Mouse (Mus musculus): ENCODE measurements around the gene Papolg.
"Not testable (repeated sequence)": the region's sequence is repeated elsewhere in the genome, so short reads cannot be mapped to it uniquely, and the experiment has no call there.

The Papolg gene

DNA sequence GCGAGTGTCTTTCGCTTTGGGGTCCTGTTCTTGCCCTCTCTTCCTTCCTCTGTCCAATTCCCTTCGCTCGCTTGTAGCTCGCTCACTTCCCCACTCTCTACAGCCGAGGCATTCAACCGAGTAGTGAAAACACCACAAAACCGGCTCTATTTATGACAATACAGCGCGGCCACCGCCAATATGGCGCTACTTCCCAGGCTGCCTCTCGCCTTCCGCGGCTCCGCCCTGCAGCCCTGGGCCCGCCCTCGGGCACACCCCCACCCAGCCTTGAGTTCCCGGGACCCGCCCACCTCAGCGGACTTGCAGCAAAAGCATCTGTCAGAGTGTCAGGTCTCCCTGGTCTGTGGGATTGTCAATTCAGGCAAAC, at the start of gene Papolg:
Gene Papolg (minus strand): TSS at position 194 of the 367 bp plus-strand sequence.
- peak; percentile 93 for DNase-seq

DNA sequence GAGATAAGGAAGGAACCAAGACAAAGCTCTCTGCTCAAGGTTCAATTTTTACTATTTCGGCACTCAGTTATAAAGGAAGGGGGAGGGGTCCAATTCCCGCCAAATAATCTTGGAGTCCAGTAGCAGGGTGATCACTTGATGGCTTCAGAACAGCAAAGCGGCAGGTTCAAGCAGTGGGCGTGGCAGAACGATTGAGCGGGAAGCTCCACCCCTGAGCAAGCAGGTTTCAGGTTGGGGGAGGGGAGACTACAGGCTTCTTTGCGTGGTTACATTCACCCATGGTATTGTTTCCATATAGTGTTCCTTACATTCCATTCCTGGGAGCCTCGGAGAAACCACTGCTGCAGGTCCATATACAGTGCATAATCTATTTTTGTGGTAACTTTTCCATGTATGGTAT, 33.1 kb upstream of the Papolg start:
- peak; percentile 6 for DNase-seq

GRCm38 (mm10) chr11:23927643-23928042, 32.6 kb upstream of the Papolg start:
- no peak for DNase-seq

DNA sequence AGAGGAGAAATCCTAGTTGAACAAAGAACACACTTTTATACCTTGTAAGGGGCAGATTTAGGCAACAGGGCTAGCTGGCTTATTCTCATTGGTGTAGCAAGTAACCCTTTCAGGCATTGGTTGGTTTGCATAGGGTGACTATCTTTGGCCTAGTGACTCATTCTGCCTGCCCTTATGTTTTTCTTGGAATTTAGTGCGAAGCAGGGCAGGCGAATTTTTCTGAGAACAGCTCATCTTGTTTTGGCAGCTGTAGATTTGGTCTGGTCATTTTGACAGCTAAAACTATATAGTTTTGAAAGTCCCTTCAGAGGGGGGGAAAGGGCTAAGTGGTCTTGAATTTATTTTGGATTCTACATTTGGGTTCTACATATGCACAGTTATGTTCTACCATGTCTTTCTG, 18.8 kb upstream of the Papolg start:
- DNase-seq, result not testable (repeated sequence)

DNA sequence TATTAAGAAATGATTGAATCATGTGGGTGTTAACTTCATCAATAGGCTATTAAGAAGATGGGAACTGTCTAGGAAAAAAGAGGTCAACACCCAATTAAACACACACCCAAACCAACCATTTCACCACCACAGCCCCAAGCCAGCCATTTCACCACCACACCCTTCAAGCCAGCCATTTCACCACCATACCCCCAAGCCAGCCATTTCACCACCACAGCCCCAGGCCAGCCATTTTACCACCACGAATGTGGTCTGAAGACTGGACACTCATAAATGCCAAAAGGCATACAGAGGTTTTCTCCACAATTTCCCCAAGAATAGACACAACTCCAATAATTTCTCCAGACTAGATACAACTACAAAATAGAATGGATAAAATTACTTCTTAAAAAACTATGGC, 8.9 kb upstream of the Papolg start:
- no peak for DNase-seq

GRCm38 (mm10) chr11:23894141-23895059, 653 bp downstream of the Papolg start:
- peak; percentile 26 for DNase-seq

DNA sequence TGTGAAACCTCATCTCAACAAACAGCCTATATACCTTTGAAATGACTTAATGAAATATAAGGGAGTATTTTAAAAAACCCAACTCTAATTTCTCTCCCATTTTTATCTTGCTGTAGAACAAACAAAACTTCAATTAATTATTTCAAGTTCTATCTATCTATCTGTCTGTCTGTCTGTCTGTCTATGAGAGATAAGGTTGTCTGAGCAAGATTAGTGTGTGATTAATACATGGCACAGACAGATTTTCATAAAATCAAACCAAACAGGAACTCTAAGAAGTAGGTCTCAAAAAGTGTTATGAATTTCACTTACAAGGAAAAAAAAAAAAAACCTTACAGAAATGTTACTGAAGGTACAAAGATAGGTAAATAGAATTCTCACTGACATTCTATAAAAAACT, 1.5 kb downstream of the Papolg start:
- no peak for DNase-seq

DNA sequence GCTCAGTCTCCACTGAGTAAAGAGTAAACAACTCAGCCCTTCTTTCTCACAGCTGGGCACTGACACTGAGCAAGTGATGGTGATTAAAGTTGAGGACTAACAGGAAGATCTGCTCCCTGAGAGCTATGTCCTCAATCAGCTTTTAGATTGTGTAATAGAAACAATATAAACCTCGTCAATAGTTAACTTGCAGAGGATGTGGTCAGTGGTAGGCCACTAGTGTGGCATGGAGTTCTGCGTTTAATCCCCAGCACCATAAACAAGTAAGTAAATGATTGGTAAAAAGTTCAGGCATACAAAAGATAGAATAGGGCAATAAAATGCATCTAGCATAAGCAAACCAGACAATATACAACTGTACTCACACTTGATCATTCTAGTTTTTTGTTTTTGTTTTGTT, 30.7 kb downstream of the Papolg start:
- DNase-seq, result no peak

DNA sequence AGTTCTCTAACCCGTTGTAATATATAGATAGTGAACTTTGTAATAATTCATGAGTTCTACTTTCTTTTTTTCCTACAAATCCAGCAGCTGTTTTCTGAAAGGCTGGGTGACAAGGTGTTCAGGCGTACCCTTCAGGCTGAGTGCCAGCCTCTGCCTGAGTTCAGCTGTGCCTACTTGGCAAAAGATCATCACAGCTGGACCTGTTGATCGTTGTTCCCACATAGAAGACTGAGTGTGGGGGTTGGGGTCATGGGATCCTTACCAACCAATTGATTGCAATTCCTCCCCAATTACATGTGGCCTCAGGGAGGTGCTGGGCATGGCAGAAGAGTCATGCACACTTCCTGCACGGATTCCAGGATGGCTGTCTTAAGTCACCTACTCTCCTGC, 38.3 kb downstream of the Papolg start:
- DNase-seq, result no peak

DNA sequence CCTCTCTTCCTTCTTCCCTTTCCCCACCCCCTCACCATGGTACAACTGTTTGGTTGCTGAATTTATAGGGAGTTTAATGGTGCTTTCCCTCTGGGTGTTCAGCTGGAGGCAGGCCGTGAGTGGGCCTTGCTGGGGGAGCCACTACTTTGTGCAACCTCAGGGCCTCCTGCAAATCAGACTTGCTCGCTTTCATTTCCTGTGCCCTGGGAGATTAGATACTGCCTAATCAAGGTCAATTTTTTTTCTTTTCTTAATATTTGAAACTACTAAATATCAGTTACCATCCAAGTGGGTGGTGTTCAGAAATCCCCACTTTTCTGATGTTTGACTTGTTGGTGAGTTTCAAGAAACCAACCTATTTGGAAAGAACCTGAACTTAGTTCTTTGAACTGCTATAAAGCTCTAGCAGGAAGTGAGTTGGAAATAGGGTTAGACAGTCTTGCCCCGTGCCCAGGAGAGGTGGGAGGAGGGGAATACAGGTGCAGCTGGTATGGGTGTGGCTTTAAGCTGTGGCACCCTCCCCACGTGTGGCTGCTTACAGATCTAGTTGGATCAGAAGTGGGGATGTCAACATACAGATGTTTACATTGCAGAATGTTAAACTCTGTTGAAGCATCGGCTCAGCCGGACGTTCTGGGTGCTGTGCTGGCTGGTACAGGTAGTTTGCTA, 38.9 kb downstream of the Papolg start:
- DNase-seq, result no peak

DNA sequence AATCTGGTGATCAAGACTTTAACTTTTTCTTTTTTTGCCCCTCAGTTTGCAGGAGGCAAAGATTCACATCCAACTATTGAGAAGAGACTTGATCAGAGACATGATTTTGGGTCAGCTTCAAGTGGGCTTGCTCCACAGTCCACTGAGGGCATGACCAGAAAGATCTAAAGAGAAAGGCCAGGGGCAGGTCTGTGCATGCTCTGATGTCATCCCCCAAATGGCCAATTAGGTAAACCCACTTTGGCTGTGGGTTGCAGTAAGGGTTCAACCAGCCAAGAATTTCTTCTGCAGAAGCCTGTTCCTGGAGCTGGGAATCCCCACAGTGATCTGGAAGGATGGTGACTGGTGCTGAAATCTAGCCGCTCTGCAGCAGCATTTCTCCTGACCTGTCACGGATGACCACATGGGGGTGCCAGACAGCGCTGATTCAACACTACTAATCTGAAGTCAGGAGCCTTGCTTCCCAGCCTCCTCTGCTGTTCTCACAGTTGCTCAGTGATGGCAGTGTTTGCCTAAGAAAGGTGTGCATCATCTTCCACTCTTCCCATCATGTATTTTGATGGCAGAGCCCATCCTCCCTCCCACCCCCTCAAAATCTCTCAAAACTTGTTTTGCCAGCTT, 39.8 kb downstream of the Papolg start:
- peak; percentile 56 for DNase-seq

- no peak for DNase-seq
Observed at GRCm38 (mm10) chr11:23853306-23853705, 41.7 kb downstream of the Papolg start.

- no peak for DNase-seq
Observed at GRCm38 (mm10) chr11:23846016-23846815, 48.8 kb downstream of the Papolg start.

GRCm38 (mm10) chr11:23823244-23823643, 71.8 kb downstream of the Papolg start:
- no peak for DNase-seq

DNA sequence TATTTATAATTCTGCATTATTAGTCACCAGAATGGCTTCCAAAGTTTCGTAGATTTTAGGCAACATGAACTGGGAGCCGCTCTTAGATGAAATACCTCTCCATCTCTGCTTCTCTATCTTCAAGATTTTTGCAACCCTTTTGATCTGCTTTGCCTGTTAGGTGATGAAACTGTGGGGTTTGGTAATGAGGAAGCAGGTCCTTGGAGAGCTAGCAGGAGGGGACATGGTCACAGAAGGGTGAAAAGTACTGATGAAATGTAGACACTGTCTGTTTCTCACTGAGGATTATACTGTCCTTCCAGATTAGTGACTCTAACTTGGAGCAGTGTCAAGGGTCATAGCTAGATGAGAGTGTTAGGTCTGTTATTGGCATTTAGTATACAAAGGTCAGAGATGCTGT, 73.4 kb downstream of the Papolg start:
- no peak for DNase-seq

DNA sequence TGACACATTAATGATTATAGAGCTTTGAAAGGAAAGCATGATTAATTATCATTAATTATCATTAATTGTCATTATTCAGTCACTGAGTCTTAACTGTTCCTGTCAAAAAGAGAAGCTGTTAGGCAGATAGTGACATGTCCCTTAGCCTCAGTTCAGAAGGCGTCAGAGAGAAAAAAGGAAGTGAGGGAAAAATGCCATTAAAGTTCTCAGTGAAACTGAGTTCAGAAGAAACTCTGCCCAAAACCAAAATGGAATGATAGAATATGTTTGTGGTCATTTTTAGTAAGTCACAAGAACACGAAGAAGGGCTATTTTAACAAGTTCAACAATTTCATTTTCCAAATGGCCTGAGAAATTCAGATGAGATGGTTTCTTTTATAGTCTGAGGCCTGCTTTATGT, 74.1 kb downstream of the Papolg start:
- DNase-seq, result no peak

DNA sequence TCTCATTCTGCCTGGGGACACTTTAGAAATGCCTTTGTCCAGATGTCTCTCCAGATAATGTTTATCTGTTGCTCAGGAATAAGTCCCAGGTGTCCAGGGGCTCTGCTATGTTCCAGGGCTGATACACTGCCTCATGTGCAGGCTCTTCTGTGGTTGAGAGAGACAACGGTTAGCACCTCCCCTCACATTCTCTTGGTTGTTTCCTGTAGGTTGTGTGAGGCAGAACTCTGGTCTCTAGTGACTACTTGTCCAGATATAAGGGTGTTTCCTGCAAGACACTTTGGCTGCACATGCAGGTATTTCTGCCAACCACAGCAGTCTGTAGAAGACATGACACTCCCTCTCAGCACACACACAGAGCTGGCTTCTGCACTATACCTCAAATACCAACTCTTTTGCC, 76.3 kb downstream of the Papolg start:
- DNase-seq, result no peak

All from liver (tissue).